Mouse (Mus musculus) cerebellum, postnatal 25 days (tissue): Measurements from ENCODE around the gene Cnfn.

Experiments used
- DNase-seq, 2 experiments: peaks; one replicate each; pipeline ENCODE4 v3.0.0; 2021; ENCODE audit warnings: mixed read lengths in 2 of 2

Cnfn gene

DNA sequence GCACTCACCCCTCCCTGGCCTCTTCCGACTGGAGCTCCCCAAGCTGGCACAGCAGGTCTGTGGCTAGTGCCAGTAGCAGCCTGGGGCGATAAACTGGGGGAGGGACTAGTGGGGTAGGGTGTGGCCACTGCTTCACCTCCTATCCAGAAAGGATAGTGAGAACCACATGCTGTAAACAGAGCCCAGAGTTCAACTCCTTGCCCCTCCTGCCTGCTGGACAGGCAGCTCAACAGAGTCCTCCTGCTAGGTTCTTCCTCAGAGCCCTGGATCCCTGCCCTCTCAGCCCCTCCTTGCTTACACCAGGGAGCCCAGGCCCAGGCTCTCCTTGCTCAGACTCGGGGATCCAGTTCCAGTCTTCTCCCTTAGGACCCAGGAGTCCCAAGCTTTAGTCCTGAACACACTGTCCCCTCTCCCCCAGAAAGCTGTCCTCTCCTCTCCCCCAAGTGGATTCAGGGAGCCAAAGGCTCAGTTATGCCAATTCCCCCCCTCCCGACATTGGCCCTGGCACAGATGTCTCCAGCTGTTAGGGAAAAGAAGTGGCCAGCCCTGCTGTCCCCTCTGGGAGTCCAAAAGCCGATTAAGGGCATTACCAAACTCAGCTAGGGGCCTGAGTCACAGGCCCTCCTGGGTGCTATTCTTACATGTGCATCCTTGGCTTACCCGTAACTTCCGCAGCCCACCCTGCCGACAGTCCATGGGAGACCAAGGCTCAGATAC is 20.7 kb upstream of the Cnfn start:
- DNase-seq = no peak

DNA sequence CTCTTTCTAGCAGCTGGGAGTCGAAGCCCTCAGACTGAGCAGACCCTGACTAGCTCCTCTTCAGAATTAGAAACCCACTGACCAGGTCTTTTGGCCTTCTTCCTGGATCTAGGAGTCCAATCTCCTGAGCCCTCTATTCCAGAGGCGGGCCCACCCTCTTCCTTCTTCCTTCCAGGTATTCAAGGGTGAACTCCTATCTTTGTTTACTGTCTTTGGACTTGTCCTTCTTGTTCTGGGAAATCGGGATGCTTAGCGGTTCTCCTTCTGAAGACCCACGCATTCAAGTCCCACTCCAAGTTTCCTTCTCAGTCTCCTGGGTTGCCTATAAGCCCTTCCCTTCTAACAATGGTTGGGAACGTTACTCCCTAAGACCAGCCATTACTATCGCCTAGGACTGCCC is 19.4 kb upstream of the Cnfn start:
- no peak for DNase-seq

DNA sequence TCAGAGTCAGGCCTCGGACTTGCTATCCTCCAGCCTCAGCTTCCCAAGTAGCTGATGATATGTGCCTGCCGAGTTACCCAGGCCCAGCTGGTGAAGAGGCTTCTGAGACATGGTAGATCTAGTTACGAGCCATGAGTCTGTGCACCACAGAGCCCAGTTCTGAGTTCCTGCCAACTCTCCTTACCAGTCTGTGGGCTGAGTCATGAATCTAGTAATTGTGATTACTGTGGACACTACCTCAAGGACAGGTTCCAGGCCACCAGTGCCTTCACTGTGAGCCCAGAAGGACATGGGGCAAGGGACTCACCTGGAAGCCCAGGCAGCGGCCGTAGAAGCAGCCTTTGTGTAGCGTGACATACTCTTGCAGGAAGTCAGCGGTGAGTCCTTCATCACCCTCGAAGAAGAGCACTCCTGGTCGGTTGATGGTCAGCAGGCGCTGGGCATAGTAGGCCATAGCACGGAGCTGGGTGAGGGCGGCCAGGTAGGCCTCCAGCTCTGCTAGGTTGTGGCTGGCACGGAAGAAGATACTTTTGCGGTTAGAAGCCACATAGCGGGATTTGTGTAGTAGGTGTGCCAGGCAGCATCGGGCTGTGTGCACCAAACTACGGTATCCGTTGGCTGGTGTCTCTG is 18.4 kb upstream of the Cnfn start:
- peak in 1 of 2 experiments; percentile 60 for DNase-seq

DNA sequence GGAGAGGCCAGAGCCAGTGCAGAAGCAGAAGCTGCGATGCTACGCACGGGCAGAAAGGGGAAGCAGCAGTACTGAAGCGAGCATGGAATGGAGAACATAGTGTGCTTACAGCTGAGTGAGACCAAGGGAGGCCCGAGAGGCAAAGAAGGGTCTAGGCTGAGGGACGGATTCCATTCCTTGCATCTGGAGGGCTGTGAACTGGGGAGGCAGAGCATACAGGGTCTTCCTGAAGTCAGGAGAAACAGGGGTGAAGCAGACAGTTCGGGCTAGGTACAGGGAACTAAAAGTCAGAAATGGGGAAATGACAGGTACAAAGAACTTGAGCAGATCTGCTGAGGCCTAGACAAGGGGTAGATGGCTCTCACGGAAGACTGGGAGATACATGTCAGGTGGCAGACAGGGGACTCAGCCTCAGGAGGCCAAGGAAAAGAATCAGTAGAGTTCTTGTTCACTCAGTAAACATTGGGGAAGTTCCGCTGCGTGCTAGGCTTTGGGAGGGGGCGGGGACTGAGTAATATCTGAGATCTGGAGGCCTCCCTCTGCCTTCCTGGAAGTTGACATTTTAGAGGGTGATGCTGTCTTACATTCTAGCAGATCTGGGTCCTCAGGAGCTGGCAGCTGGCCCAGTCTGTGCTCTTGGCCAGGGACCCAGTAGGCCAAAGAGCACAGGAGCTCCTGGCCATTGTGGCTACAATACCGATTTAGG is 16.5 kb upstream of the Cnfn start:
- DNase-seq = peak; percentile 88 to 91

DNA sequence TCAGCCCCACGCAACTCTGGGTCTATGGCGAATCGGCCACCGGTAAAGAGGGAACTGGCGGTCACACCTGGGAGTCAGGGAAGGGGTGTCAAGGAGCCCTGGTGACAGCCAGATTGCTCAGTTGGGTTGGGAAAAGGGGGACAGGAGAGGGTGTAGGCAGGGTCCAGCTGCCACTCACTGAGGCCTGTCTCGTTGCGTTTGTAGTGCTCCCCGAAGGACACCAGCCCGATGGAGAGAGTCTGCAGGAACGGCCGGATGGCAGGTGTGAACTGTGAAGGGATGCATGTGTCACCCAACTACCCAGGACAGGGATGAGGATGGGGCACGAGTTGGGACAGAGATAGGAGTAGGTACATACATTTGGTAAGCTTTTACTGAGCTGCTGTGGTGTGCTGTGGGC is 15.7 kb upstream of the Cnfn start:
- peak in 1 of 2 experiments; percentile 9 for DNase-seq

DNA sequence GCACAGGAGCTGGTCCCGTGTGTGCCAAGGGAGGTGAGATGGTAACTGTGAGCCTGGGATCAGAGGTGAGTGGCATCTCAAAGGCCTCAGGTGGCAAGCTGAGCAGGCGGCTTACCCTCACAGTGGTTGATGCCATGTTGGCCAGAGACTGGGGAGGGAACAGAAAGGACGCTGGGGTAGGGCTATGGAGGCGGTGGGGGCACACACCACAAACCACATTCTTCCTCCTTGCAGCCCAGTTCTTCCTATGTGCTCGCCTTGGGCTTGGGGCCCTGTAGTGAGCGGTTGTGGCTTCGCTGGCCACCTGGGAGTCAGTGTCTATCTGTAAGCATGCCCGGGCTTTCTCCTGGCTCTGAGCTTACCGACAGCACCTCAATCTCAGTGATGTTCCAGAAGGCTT is 15.3 kb upstream of the Cnfn start:
- no peak for DNase-seq

DNA sequence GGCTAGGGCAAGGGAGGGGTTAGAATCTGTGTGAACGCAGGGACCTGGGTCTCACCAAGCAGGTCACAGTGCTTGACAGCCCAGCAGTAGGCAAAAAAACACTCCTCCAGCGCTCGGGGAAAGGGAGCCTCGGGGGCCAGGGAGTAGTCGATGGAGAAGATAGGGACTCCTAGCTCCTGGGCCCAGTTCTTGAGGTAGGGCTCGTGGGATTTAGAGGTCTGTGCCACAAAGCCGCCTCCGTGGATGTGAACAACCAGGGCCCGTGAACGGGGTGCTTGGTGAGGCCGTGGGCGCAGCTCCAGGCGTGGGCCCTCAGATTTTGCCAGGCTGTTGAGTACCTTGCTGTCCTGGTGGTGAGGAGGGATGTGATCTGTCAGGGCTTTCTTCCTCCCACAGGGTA is 14.8 kb upstream of the Cnfn start:
- DNase-seq = peak in 1 of 2 experiments; percentile 37

DNA sequence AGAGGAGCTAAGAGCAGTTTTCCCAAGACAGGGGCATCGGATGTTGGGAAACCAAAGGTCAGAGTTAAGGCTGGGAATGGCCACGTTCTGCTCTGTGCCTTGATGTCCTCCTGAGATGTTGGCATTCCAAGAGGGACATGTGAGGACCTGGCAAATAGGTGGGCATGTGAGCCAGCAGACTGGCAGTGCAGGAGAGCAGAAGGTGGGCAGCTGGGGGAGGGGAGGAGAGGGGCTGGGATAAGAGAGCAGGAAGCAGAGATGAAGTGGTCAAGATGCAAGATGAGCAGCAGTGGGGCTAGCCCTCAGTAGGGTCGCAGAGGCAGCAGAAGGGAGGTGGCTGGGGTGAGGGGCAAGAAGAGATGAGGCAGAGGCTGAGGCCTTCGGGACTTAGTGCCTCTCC is 14.4 kb upstream of the Cnfn start:
- peak in 1 of 2 experiments; percentile 45 for DNase-seq

DNA sequence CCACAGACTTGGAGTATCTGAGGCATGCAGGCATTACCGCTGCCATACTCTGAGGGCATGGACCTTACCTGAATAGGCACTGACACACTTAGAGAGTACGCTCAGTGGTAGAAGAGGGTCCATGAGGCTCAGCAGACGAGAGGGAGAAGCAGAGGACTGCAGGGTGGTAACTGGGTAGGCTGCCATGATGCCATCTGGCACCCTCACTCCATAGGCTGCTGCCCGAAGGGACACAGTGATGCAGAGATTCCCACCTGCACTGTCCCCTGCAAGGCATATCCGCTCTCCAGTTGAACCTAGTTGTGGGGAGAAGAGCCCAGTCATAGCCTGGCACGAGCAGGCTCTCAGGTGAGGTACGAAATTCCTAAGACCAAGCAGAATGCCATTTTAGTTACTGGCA is 13.9 kb upstream of the Cnfn start:
- DNase-seq = peak in 1 of 2 experiments; percentile 51

DNA sequence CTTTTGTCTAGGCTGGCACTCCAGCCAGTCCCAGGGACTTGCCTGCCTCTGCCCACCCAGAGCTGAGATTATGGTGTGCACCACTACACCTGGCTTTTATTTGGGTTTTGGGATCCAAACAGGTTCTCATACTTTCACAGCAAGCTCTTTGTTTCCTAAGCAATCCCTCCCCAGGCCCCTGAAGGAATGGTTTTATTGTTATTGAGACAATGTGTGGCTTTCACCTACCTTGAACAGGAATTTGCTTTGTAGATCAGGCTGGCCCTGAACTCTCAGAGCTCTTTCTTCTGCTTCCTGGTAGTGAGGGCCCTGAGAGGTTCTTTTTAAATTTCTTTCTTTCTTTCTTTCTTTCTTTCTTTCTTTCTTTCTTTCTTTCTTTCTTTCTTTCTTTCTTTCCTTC is 13.0 kb upstream of the Cnfn start:
- DNase-seq = no peak

DNA sequence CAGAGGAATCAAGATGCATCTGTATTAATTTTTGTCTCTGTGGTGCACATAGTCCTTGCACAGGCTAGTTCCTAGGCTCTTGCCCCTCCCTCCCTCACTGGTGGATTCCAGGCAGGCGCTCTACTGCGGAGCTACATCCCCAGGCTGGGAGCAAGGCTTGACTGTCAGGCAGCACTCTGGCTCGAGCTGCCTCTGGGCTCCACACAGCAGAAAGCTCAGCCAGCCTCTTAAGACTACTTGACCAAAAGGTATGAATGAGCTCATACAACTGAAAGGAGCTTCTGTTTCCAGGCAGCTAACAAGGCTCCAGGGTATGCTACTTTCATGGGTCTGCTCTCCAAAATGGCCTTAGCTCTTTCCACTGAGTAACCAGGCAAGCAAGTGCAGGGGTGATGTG is 11.8 kb upstream of the Cnfn start:
- peak in 1 of 2 experiments; percentile 3 for DNase-seq

DNA sequence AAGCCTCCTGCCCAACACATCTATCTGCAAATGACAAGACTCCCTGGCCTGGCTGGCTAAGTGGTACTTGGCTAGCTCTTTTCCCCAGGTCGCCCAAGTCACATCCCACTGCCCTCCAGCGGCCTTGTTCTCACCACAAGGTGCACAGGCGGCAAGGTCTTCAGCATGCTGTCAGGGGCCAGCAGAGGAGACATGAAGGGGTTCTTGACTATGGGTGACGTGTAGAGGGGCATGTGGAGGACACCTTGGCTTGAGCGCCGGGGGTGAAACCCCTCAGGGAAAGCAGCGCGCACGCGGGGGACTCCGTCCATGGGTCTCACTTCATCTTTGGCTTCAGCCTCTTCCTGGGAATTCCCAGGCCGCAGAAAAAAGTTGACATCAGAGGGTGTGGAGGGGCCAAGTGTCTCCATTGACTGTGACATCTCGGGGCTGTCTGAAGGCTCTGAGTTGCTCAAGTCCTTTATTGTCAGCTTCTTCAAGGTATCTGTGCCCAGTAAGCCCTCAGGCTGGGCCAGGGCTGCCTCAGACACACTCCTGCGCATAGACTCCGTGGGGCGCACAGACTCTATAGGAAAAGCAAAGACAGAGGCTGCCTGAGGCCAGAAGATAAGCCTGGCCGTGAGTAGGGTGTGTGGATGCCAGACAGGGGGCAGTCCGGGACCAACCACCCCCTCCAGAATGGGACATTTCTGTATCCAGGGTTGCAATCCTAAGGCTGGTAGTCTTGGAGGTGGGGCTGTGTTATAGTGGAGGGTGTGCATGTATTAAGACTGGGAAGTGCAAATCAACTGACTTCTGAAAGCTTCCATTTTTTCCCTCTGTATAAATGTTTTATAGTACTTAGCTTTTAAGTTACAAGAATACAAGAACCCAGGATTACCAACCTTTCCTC is 11.1 kb upstream of the Cnfn start:
- DNase-seq = peak in 1 of 2 experiments; percentile 11

DNA sequence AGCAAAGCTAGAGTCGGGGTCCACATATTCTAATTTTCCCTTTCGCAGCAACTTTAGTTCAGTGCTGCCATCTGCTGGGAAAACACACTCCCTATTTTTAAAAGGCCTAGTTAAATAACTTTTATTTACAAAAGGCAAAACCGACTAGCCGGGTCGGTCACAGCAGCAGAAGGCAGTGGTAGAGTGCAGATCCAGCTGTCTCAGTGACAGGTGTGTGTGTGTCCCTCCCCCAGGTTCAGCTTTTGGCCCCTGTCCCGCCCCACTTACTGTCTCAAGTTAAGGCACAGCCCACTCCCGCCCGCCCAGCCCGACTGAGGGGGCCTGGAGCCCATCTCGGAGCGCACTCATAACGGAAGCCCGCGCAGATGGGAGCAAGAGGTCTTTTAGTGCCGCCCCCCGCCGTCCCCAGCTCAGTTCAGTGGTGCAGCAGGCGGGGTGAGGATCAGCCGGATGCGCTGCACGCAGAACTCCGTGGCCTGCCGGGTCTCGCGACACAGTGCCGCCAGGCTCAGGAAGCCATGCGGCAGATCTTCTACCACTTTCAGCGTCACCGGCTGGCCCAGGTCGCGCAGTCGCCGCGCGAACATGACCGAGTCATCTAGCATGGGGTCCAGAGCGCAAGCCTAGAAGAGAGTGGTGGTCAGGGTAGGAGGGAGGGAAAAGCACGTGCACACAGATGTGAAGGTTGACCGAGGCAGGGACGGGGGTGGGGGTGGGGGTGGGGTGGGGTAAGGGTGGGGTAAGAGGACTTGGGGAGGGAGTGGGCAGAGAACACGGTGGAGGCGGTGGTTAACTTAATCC is 10.2 kb upstream of the Cnfn start:
- DNase-seq = peak; percentile 47 to 65

DNA sequence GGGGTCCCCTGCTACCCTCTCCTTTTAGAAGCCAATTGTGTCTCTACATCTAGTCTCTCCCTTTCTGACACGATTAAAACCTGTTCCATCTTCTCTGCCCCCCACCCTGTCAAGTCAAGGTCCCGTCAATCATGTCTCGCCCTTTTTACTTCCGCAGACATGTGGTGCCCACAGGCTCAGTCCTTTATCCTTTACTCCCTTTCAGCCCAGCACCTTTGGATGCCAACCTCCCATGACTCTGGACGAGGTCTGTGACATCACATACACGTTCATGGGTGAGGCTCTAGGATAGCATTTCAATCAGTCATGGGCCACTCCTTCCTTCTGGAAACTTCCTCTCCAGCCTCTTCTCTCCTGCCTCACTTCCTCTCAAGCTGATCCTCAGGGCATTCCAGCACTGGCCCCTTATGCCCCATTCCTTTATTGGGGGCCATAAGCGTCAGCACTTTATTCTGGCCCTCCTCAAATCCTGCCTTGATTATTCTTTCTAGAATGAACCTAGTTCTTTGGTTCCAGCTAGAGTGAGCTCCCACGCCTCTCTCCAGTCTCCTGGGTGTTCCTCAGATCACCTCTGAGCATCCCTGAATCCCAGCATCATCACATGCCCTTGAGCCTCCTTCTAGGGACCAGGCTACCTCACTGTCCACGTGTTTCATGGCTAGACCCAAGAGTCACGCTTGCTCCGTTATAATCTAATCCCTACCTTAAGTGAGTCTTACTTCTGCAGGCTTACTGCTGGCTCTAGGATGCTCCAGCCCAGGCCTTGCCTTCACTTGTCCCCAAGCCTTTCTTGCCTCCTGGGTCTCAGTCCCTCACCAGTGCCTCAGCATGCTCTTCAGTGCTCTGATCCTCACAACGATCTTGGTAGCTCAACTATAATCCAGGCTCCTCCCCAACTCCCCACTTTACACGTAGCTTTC is 8.9 kb upstream of the Cnfn start:
- no peak for DNase-seq

DNA sequence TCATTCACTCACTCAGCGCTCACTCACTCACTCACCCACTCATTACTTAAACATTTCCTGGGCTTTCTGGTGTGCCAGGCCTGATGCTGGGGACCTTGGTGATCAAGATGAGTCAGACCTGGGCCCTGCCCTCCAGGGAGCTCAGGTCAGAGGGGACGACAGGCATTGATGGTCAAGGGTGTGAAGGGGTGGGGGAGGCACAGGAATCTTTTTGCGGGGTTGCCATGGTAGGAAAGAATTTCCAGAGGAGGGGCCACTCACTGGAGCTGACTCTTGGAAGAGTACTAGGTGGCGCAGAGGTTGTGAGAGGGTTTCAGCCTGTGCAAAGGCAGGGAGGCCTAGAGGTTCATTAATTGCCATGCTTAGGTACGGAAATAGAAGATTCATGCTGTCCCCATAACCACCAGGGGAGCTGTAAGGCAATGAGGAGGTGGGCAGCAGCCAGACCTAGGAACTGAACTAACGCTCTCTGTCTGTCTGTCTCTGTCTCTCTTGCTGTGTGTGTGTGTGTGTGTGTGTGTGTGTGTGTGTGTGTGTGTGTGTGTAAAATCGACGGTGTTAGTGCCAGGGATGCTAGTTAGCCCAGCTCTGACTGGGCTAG is 7.7 kb upstream of the Cnfn start:
- no peak for DNase-seq

DNA sequence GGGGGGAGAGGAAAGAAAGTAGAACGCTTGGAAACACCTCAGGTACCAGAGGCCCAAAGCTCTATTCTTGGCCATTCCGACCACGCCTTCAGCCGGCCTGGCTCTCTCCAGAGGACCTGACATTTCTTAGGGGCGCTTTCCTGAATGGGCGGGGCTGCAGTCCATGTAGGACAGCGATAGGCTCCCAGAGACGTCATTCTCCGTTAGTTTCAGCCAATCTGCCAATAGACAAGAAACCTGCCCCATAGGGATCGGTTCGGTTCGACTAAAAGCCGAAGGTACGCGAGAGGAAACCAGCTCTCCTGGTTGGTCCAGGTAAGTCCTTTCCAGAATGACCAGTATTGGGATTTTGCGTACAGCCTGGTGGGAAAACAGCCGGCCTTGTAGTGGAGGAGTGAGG is 7.0 kb upstream of the Cnfn start:
- peak; percentile 95 for DNase-seq

DNA sequence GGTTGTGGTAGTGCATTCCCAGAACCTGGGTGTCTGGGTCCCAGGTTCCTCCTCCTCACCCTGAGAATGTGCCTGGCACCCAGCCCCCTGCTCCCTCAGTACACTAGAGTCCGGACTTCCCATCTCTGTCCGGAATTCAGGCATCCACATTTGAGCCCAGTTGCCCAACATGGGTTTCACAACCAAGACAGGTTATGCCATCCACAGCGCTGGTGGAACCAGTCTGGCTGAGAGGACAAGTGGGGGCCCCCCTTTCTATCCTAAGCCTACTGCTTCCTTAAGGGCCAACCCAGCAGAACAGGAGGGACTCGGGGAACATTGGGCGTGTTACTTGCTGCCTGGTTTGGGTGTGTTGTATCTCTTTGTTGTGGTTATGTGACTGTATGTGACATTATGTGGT is 2.9 kb upstream of the Cnfn start:
- DNase-seq = no peak

DNA sequence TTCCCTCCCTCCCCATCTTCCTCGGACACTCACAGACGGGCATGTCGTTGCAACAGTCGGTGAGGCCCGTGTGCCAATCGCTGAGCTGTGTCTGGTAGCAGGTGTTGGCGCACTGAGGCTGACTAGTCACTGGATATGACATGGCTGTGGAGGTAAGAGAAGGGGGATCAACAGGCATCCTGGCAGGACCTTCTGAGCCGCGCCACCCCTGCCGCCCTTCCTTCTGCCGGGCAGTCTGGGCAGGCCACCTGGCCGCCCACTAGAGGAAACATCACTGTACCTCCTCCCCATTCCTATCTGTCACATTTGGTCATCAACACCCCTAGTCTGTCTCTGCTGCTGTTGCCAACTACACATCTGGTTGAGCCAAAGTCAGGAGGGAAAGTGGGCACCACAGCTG is 1.2 kb downstream of the Cnfn start:
- peak; percentile 63 to 74 for DNase-seq

DNA sequence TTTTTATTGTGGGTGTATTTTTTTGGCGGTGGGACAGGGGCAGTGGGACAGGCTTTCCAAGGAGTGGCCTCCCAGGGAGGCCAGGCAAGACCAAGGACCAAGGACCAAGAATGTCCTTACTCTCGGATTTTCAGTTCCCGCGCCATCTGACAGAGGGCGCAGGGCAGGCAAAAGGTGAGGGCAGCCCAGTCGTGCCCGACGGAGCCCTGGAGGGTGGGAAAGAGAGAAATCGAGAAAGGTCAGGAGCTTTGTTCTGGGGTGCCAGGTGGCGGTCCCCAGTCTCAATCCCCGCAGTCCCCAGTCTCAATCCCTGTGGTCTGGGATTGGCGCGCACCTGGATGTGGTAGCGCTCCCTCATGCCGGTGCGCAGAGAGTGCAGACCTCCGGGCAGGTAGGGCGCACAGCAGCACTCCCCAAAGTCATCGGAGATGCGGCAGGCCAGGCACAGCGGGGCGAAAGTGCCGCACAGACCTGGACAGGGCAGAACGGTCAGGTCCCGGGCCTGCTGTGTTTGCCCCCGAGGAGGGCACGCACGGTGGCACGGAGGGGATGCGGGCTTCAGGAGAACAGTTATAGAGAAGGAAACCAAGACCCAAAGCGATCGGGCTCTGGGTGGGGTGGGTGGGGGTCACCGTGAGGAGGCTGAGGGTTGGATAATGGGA is 1.8 kb downstream of the Cnfn start:
- peak; percentile 57 to 72 for DNase-seq
